Mouse (Mus musculus) adrenal gland, postnatal 4 days (tissue): Measurements from ENCODE around the gene Gm17509. TPM values are rescaled to one million over a fixed set of nuclear protein-coding genes. Genes with fewer than 3 reads are reported as not detected.
A peak's percentile ranks its signal among the peaks of the same experiment; 100 is the strongest.
"Not testable (repeated sequence)": the region's sequence is repeated elsewhere in the genome, so short reads cannot be mapped to it uniquely, and the experiment has no call there.

Source experiments
- DNase-seq, 2 experiments: peaks; one replicate each; pipeline ENCODE4 v3.0.0; 2021 to 2022; ENCODE audit warnings: low spot score in 2 of 2, mixed read lengths in 2 of 2
- total RNA-seq, 2 experiments: library from RNA; stranded (reverse); gene quantifications; 2 replicates each; pipeline ENCODE4 v1.2.3; 2021

Gm17509 gene
- total RNA-seq, 2 experiments from 2014 or later, result 0.25 to 0.34 TPM

- no peak for DNase-seq
These were observed 9.4 kb downstream of the Gm17509 start for GRCm38 (mm10) chr13:117211386-117211875.

- DNase-seq, result no peak
These were observed 12.6 kb downstream of the Gm17509 start, which contains the start of gene Emb for GRCm38 (mm10) chr13:117208236-117208635. Emb (plus strand) TSS chr13:117208536.

GRCm38 (mm10) chr13:117206066-117206465 is 14.8 kb downstream of the Gm17509 start:
- DNase-seq, result no peak

GRCm38 (mm10) chr13:117204685-117205084 is 16.2 kb downstream of the Gm17509 start:
- no peak for DNase-seq

GRCm38 (mm10) chr13:117202755-117203471 is 18.0 kb downstream of the Gm17509 start:
- DNase-seq, result no peak

GRCm38 (mm10) chr13:117198402-117199083 is 22.3 kb downstream of the Gm17509 start:
- peak; percentile 28 to 58 for DNase-seq

GRCm38 (mm10) chr13:117197666-117198065 is 23.2 kb downstream of the Gm17509 start:
- no peak for DNase-seq

GRCm38 (mm10) chr13:117195569-117196495 is 25.0 kb downstream of the Gm17509 start:
- DNase-seq, result no peak

GRCm38 (mm10) chr13:117193422-117193983 is 27.4 kb downstream of the Gm17509 start:
- DNase-seq, result no peak

GRCm38 (mm10) chr13:117192161-117192560 is 28.7 kb downstream of the Gm17509 start:
- no peak for DNase-seq

GRCm38 (mm10) chr13:117185329-117185728 is 35.5 kb downstream of the Gm17509 start:
- no peak for DNase-seq

- DNase-seq, result no peak
These were observed 37.6 kb downstream of the Gm17509 start for GRCm38 (mm10) chr13:117183288-117183687.

GRCm38 (mm10) chr13:117180912-117181311 is 40.0 kb downstream of the Gm17509 start:
- not testable (repeated sequence) for DNase-seq

Other genes with a start within 250 kb of the Gm17509 start
- gene Parp8, start 195.5 kb downstream of the Gm17509 start, total RNA-seq, result 10 to 100 TPM; 20.8 to 24.1 TPM
- gene Emb, start 12.5 kb downstream of the Gm17509 start, total RNA-seq, result 10 to 100 TPM; 52.9 to 55.5 TPM